Mouse (Mus musculus) B cell, adult (primary cell): Measurements from ENCODE around the gene Qrfpr. TPM values are rescaled to one million over a fixed set of nuclear protein-coding genes. Genes with fewer than 3 reads are reported as not detected.

Source experiments
- total RNA-seq: library from RNA; stranded (reverse); gene quantifications from 4 replicates; pipeline ENCODE4 v1.2.4, GENCODE M21; 2023; ENCODE audit not compliant: inconsistent age

Qrfpr gene
- total RNA-seq = not detected in 4 replicates

DNA sequence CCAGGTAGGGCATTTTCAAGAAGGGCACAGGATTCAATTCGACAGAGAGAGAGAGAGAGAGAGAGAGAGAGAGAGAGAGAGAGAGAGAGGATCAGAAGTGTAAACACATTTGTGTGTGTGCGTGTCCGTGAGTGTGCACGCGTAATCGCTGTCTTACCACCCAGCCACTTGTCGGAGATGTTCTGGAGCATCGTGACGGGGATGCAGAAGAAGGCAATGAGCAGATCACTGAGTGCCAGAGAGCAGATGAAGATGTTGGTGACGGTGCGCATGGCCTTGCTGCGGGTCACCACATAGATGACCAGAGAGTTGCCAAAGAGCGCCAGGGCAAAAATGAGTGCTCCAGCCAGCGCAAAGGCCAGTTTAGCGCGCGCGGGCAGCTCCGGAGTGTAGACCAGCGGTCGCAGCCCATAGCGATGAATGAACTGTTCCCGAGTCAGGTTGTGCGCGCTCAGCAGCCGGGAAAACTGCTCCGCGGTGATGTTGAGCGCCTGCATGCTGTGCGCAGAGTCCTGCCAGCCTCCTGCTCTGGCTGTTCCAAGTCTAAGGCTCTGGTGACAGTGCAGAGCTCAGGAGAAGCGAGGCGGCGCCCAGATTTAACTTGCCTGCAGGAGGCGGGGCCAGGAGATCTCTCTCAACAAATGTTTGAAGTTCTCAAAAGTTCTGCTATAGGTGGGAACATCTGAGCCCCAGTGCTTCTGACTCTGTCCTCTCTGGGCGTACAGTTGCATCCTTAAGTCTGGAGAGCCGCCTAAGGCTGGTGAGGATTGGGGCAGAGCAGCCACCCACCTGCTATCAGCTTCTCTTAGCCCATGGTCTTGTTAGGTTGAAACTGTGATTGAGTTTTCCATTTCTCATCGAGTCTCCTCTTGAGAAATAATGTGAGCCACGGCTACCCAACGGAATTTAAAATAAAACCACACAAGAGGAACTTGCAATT, at the start of gene Qrfpr:
TSS of gene Qrfpr (minus strand) at position 571 of the 940 bp plus-strand sequence.

DNA sequence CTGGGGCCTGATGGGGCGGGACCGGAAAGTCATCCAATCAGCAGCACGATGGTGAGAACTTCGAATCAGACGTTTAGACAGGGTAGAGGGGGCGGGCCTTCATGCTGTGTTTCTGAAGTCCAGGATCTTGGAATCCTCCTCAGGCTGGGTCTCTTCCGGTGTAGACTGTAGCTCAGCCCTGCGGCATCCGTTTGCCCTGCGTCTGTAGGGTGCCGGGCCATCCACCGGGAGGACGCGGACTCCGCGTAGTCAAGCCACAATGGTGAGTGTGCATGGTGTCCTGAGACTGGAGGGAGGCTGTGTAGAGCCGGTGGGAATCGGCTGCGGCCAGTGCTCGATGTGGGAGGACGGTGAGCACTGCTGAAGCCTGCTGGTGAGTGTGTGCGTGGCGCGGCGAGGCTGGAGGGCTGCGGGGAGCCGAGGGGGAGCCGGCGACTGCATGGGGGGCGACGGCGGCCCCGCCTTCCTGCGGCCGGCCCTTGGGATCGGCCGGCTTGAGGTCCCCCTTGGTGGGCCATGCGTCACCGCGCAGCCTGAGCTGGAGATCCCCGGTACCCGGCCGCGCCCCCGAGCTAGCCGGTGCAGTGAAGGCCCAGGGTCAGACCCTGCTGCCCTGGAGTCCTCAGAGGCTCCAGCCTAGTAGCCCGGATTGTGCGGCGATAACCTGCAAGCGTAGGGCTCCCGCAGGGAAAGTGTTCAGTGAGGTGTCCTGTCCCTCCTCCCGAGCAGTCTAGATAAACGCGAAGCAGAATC, 71.0 kb downstream of the Qrfpr start, which contains the start of gene D3Ertd254e:
TSS of gene D3Ertd254e (plus strand) at position 84 of the 753 bp plus-strand sequence.

Other genes with a start within 250 kb of the Qrfpr start
- gene Mccc1, start 221.6 kb downstream of the Qrfpr start, total RNA-seq = 32.4 to 36.7 TPM (median 34.7 TPM) in 4 replicates
- gene Ccdc144b, start 168.8 kb downstream of the Qrfpr start, total RNA-seq = not detected in 4 replicates
- gene Acad9, start 156.3 kb downstream of the Qrfpr start, total RNA-seq = 41.1 to 50.3 TPM (median 44.5 TPM) in 4 replicates
- gene D3Ertd254e, start 71.3 kb downstream of the Qrfpr start, total RNA-seq = 3.1 to 4.5 TPM (median 3.8 TPM) in 4 replicates